Comparison of ENCODE assay signal across 18 mouse cellular contexts in the genomic region with DNA sequence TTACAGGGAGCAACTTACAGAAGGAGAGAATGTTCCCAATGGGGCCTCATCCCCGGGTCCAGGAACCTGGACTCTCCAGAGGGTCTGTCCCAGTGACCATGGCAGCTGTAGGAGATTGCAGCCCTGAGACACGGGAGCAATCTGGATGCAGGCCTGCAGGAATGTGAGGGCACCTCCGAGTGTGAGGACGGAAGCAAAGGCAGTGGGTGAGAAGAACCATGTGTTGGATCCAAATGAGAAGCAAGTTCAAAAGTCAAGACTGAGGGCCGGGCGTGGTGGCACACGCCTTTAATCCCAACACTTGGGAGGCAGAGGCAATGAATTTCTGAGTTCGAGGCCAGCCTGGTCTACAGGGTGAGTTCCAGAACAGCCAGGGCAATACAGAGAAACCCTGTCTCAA. TPM values are rescaled to one million over a fixed set of nuclear protein-coding genes. Genes with fewer than 3 reads are reported as not detected.
"Had no signal": no experiment of that assay in that cellular context is flagged by ENCODE, and none has a peak within 500 bp of the region (broad histone marks: within the 10 kb centered on the region; RNA-seq: fewer than 3 reads in every experiment).

No protein-coding gene starts in this region.

- H3K9ac ChIP-seq: liver, embryonic 12.5 days; liver, embryonic 14.5 days; lung, embryonic 14.5 days; midbrain, embryonic 12.5 days; neural tube, embryonic 13.5 days; neural tube, embryonic 15.5 days; stomach, embryonic 15.5 days had no signal

- H3K4me3 ChIP-seq: liver, embryonic 12.5 days; midbrain, embryonic 10.5 days; midbrain, embryonic 12.5 days; myocyte; neural tube, embryonic 13.5 days; neural tube, embryonic 15.5 days; stomach, embryonic 15.5 days had no signal

- DNase-seq: lung, adult 18-20 months; right cerebral cortex, adult 18-20 months had no signal

- H3K27ac ChIP-seq: liver, embryonic 12.5 days; liver, embryonic 14.5 days; midbrain, embryonic 10.5 days; midbrain, embryonic 12.5 days; neural tube, embryonic 13.5 days; neural tube, embryonic 15.5 days; stomach, embryonic 15.5 days had no signal

- H3K9me3 ChIP-seq: liver, embryonic 12.5 days; midbrain, embryonic 10.5 days; midbrain, embryonic 12.5 days; neural tube, embryonic 13.5 days; neural tube, embryonic 15.5 days; stomach, embryonic 15.5 days had no signal

- H3K27me3 ChIP-seq: neural tube, embryonic 13.5 days; neural tube, embryonic 15.5 days; stomach, embryonic 15.5 days had no signal

- H3K36me3 ChIP-seq: liver, embryonic 12.5 days; midbrain, embryonic 10.5 days; midbrain, embryonic 12.5 days; neural tube, embryonic 13.5 days; neural tube, embryonic 15.5 days; stomach, embryonic 15.5 days had no signal

- H3K4me1 ChIP-seq: liver, embryonic 12.5 days; midbrain, embryonic 10.5 days; midbrain, embryonic 12.5 days; neural tube, embryonic 13.5 days; neural tube, embryonic 15.5 days; stomach, embryonic 15.5 days had no signal

- ATAC-seq: liver, embryonic 12.5 days; midbrain, embryonic 16.5 days had no signal

- H3K4me2 ChIP-seq: liver, embryonic 12.5 days; lung, embryonic 14.5 days; midbrain, embryonic 12.5 days; neural tube, embryonic 13.5 days; neural tube, embryonic 15.5 days; stomach, embryonic 15.5 days had no signal

RNA-seq across cellular contexts. Expression of a gene that starts 5.6 kb away (rescaled TPM):
- polyA plus RNA-seq: liver, embryonic 12.5 days; liver, embryonic 14.5 days; liver, embryonic 16.5 days; lung, embryonic 14.5 days; lung, embryonic 16.5 days; midbrain, embryonic 10.5 days; midbrain, embryonic 12.5 days; midbrain, embryonic 14.5 days; midbrain, embryonic 16.5 days; myocyte; neural tube, embryonic 11.5 days; neural tube, embryonic 13.5 days; stomach, embryonic 15.5 days; thymus, adult 2 months had no signal

RNA-seq across cellular contexts. Expression of a gene that starts 32.3 kb away (rescaled TPM):
- polyA plus RNA-seq: liver, embryonic 12.5 days; liver, embryonic 16.5 days; lung, embryonic 14.5 days; lung, embryonic 16.5 days; spleen, adult 2 months had no signal
